Mouse (Mus musculus): Measurements from ENCODE around the gene Fam47e.
"Not testable (repeated sequence)": the region's sequence is repeated elsewhere in the genome, so short reads cannot be mapped to it uniquely, and the experiment has no call there.

Gene Fam47e

DNA sequence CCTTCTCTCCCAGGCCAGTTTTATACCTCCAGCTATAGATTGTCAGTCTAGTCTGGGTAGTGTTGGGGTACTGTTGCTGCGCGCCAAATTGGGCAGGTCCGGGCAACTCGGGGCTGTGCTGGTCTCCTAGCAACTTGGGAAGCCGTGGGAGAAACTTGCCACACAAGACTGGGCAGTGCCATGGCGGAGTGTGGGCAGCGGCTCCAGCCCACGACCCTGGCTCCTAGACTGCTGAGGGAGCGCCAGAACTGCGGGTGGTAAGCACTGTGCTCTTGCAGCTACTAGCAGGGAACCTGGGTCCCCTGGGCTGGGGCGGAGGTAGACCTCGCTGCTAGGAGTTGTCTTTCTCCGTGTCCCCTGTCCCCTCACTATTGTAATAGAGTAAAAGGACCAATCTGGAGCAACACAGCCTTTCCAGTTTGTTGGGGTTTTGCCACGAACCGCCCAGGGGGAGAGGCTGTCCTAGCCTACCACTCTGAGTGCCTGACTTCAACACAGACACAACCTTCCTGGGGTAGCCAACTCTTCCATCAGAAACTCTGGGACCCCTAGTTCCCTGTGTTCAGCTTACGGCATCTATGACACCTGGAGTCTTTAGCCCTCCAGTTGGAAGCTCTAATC, at the start of gene Fam47e:
Fam47e (plus strand) TSS at position 179 of the 621 bp plus-strand sequence.
- no peak for DNase-seq (ENCODE audit: low spot score)

GRCm38 (mm10) chr5:92505402-92505865, 49.4 kb upstream of the Fam47e start:
- peak; percentile 91 for DNase-seq (ENCODE audit: low spot score)

GRCm38 (mm10) chr5:92506301-92506729, 48.6 kb upstream of the Fam47e start:
- DNase-seq (ENCODE audit: low spot score): peak; percentile 54

DNA sequence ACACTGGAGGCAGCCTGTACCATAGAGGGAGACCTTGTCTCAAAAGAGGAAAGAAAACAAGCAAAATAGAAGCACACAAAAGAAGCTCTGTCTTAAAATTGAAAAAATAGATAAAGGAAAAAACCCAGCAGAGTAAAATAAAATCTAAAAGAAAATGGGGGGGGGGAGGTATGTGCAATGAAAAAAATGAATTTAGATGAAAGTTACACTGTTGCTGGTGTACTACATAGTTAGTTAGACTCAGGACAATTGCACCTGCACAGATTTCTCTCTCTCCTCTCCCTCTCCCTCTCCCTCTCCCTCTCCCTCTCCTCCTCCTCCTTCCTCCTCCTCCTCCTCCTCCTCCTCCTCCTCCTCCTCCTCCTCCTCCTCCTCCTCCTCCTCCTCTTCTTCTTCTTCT, 48.1 kb upstream of the Fam47e start, which contains the start of gene Scarb2:
Scarb2 (minus strand) TSS at position 101 of the 400 bp plus-strand sequence.
- no peak for DNase-seq (ENCODE audit: low spot score)

DNA sequence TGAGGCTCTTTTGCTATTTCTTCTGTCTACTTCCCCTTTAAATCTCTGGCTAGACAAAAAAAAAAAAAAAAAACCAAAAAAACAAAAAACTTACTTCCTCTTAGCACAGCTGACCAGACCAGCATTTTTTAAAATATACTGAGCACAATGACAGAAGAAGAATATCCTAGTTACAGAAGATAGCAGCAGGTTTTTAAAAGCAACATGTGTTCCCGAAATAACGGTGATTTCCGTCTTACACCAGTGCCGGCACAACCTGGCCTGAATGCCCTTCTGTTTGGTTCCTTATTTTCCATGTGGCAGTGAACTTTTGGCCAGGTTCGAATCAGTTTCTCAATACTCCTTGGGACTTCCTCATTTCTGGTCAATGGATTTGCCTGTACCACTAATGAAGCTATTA, 46.0 kb upstream of the Fam47e start:
- no peak for DNase-seq (ENCODE audit: low spot score)

DNA sequence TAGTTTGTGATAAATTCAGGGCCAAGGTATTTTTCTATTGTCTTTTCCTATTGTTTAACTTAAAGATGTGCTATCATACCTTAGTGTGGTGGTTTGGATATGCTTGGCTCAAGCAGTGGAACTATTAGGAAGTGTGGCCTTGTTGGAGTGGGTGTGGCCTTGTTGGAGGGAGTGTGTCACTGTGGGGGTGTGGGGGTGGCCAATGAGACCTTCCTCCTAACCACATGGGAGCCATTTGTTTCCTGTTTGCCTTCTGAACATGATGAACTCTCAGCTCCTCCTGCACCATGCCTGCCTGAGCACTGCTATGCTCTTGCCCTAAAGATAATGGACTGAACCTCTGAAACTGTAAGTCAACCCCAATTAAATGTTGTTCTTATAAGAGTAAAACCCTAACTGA, 43.6 kb upstream of the Fam47e start:
- no peak for DNase-seq (ENCODE audit: low spot score)

- no peak for DNase-seq (ENCODE audit: low spot score)
These were observed 42.8 kb upstream of the Fam47e start for GRCm38 (mm10) chr5:92512066-92512465.

GRCm38 (mm10) chr5:92521131-92521530, 33.7 kb upstream of the Fam47e start:
- DNase-seq (ENCODE audit: low spot score): not testable (repeated sequence)

DNA sequence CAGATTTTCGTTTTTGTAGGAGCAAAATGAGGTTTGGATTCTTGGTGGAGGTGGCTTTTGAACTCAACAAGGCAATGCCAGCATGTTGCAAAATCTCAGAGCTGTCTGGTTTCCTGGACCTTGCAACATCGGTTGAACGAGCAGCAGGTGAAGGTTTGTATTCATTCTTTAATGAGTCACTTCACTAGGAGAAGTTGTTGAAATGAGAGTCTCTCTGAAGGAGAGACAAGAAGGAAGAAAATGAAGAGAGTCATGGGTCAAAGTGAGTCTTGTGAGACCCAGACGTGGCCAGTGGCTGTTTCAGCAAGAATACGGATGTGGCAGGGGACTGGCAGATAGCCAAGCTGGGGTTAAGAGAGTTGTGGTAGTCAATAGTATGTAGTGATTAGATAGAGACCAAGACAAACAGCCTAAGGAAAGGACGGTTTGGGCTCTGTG, 30.0 kb upstream of the Fam47e start:
- DNase-seq (ENCODE audit: low spot score): peak; percentile 11

DNA sequence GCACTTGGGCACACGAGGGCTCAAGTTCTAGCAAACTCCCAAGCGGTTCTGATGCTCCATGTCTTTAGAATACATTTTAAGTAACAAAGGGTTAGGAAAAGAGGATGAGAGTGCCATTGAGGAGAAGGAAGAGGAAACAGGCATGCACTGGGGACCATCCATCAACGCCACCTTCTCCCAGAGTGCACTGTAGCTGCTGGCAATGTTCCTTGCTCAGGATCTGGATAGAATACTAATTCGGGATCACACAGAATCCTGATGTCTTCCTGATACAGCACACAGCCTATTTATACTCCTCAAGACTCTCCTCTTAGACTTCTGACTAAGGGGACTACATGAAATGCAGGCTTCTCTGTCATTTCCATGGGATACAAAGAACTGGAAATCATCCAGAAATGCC, 15.2 kb upstream of the Fam47e start:
- DNase-seq (ENCODE audit: low spot score): no peak

DNA sequence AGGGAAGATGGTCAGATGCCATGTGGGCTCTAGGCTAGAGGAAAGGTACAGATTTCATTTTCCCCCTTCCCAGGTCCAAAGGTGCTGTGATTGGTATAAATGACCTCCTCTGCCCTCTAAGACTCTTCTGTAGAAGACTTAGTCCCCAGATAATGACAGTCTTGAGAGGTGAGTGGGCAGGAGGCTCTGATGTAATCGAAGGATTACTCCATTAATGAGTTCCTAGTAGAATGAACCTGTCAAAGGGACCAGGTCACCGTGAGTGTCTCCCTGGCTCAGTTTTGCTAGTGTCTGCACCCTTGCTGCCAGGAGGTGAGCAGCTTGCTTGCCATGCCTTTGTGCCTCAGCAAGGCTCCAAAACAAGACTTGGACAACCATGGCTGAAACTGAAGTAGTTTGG, 2.3 kb upstream of the Fam47e start:
- DNase-seq (ENCODE audit: low spot score): no peak

DNA sequence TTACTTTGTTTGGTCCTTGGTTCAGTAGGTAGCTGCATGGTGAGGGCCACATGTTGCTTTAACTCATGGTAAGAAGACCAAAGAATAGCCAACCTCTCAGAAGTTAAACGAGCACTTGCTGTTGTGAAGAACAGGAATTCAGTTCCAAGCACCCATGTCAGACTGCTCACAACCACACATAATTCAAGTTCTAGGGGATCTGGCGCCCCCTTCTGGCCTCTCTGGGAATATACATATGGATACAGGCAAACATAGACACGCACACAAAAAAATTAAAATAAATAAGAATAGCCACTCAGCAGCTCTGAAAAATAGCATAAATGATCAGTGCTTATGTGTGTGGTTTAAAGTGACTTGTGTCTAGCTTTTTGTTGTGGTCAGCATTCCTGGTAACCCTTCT, 930 bp upstream of the Fam47e start:
- DNase-seq (ENCODE audit: low spot score): no peak

GRCm38 (mm10) chr5:92554443-92554842, 426 bp upstream of the Fam47e start:
- DNase-seq (ENCODE audit: low spot score): no peak

DNA sequence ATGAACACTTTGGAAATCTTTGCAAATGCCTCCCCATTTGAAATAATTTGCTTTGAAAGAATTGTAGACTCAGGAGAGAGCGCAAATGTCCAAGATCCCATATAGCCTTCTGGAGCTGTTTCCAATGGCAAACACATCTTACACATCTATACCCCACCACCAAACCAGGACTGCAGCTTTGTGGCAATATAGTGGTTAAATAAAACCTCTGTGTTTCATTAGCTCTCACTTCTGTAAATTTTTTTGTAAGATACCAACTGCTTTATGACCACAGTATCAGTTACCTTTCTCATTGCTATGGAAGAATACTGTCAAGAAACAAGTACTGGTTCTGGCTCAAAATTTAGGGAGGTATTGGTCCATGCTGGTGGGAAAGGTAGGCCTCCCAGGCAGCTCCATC, 1.0 kb downstream of the Fam47e start:
- no peak for DNase-seq (ENCODE audit: low spot score)

DNA sequence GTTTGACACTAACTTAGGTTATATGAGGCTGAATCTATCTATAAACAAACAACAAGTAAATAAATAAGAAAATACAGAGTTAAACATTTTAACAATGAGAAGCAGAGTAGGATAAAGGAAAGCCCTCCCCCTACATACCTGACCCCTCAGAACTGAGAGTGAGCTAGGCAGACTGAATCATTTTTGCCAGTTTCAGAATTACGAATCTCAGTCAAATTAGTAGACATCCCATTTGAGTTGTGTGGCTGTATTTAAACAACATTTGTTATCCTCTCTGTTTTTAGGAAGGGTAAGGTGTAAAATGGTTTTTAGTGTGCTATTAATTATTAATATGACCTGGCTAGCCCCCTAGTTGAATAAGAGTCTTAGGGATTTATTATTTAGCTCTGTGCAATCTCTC, 2.6 kb downstream of the Fam47e start:
- no peak for DNase-seq (ENCODE audit: low spot score)

DNA sequence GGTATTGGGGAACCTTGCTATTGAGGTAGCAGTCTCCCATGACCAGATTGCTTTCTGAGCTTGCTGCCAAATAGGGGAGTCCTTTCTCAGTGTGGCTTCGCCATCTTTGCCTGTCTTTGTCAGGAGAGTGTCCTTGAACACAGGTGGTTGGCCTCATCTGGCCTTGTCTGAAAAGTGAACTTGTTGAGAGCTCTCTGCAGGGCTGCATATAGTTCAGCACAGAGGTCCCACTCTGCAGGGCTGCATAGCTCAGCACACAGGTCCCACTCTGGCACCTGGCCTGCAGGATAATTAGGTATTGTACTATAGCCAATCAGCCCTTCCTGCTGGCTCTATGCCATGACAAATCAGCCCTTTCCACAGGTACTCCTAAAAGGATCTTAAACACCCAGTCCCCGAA, 5.3 kb downstream of the Fam47e start:
- DNase-seq (ENCODE audit: low spot score): no peak

- no peak for DNase-seq (ENCODE audit: low spot score)
These were observed 7.1 kb downstream of the Fam47e start for GRCm38 (mm10) chr5:92562002-92562401.

DNA sequence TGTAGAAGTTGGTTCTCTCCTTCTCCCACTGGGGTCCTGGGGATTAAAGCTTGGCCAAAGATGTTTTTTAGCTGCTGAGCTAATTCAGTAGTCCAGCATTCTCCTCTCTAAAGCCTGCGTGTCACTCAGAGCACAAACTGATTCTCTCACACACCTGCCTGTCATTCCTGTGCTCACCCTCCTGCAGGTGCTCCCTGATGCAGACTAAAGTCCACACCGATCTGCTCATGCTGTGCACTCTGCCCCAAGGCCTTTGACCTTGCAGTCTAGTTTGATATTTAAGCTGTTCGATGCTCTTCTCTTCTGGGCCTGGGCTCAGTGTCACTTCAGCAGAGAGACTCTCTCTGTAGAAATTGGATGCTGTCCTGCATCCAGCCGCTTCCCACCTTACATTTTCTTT, 16.4 kb downstream of the Fam47e start:
- DNase-seq (ENCODE audit: low spot score): peak; percentile 78

GRCm38 (mm10) chr5:92579559-92579958, 24.7 kb downstream of the Fam47e start:
- no peak for DNase-seq (ENCODE audit: low spot score)

- DNase-seq (ENCODE audit: low spot score): no peak
These were observed 31.1 kb downstream of the Fam47e start for GRCm38 (mm10) chr5:92585932-92586331.

DNA sequence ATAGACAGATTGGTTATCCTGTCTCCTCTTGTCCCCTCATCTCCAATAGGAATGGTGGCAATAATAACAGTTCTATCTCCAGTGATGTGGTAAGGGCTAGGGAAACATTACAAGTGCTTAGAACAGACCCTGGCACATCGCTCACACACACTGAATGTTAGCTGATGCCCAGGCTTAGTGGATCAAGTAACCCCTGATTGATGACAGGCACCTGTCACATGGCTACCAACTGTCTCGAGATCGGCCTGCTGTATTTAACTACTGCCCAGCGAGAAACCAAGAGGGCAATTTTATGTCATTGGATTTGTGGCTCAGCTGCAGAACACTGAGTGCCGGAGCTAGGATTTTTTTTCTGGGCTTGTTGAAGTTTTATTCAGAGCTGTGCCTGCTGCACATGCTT, 40.2 kb downstream of the Fam47e start:
- no peak for DNase-seq (ENCODE audit: low spot score)

DNA sequence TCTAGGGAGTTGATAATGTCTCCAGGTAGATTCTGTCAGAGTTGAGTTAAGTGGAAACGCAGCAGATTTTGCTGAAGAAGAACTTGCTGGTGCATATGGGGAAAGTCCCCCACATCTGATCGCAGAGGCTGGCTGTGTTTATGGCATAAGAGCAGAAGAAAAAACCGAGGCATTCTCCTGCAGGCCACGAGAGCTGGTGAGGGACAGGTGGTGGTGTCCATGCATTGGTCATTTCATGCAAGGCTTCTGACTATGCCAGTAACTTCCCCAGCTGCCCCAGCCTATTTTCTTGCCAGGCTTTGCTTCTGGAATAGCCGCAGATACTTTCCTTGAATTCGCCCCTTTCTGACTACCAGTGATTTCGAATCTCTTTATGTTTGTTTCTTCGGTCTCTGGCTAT, 42.0 kb downstream of the Fam47e start:
- no peak for DNase-seq (ENCODE audit: low spot score)

- DNase-seq (ENCODE audit: low spot score): no peak
These were observed 44.2 kb downstream of the Fam47e start for GRCm38 (mm10) chr5:92599030-92599429.

All from yolk sac, embryonic 10.5 days (tissue).